Mouse (Mus musculus): ENCODE measurements around the gene Vmn1r114. TPM values are rescaled to one million over a fixed set of nuclear protein-coding genes. Genes with fewer than 3 reads are reported as not detected.
"Not testable (repeated sequence)": the region's sequence is repeated elsewhere in the genome, so short reads cannot be mapped to it uniquely, and the experiment has no call there.

The Vmn1r114 gene
- total RNA-seq (2021), result not detected in 2 replicates
- long read RNA-seq, experiment 1, result 0 reads
- long read RNA-seq, experiment 2, result 0 reads

DNA sequence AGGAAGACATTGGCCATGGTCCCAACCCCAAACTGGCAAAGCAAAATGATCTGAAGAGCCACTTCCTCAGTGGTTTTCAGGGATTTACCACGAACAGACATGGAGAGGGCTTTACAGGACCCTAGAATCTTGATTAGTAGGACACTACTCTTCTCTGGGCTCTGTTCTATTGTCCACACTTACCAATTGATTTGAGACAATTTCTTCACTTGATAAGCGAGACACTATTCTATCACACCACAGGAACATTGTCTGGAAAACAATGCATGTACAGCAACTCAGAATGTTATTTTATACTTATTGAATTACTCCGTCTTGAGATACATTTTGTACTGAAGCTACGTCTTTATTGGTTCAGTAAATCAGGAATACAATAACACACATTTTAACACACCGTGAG, at the start of gene Vmn1r114:
Gene Vmn1r114, minus strand, starts transcription at position 101 of the 400 bp plus-strand sequence.
- DNase-seq, result not testable (repeated sequence)

- DNase-seq, result not testable (repeated sequence)
Measured at GRCm38 (mm10) chr7:20844885-20845284, 32.9 kb upstream of the Vmn1r114 start, which contains the start of gene Vmn1r115. Gene Vmn1r115 (minus strand): TSS chr7:20844985.

GRCm38 (mm10) chr7:20786985-20787384, 25.0 kb downstream of the Vmn1r114 start, which contains the start of gene Vmn1r113:
Gene Vmn1r113 (plus strand): TSS chr7:20787285.
- DNase-seq, result not testable (repeated sequence)

GRCm38 (mm10) chr7:20770885-20771284, 41.1 kb downstream of the Vmn1r114 start, which contains the start of gene Vmn1r112:
Gene Vmn1r112 (plus strand): TSS chr7:20771185.
- not testable (repeated sequence) for DNase-seq

Other genes with a start within 250 kb of the Vmn1r114 start
- gene Gm4141, start 235.9 kb downstream of the Vmn1r114 start, total RNA-seq (2021), result not detected in 2 replicates
- gene Gm4513, start 213.2 kb downstream of the Vmn1r114 start, total RNA-seq (2021), result not detected in 2 replicates
- not detected in 2 replicates for gene Vmn1r107, start 143.3 kb downstream of the Vmn1r114 start, total RNA-seq (2021)
- not detected in 2 replicates for gene Vmn1r111, start 109.0 kb downstream of the Vmn1r114 start, total RNA-seq (2021)
- gene Gm10668, start 81.6 kb downstream of the Vmn1r114 start, total RNA-seq (2021), result not detected in 2 replicates
- gene Vmn1r112, start 41.0 kb downstream of the Vmn1r114 start, total RNA-seq (2021), result not detected in 2 replicates
- not detected in 2 replicates for gene Vmn1r113, start 24.9 kb downstream of the Vmn1r114 start, total RNA-seq (2021)
- not detected in 2 replicates for gene Vmn1r115, start 32.8 kb upstream of the Vmn1r114 start, total RNA-seq (2021)
- gene Vmn1r116, start 60.1 kb upstream of the Vmn1r114 start, total RNA-seq (2021), result not detected in 2 replicates
- not detected in 2 replicates for gene Vmn1r117, start 71.9 kb upstream of the Vmn1r114 start, total RNA-seq (2021)
- not detected in 2 replicates for gene Vmn1r118, start 100.2 kb upstream of the Vmn1r114 start, total RNA-seq (2021)
- gene Vmn1r119, start 200.3 kb upstream of the Vmn1r114 start, total RNA-seq (2021), result not detected in 2 replicates
- not detected in 2 replicates for gene Vmn1r120, start 241.6 kb upstream of the Vmn1r114 start, total RNA-seq (2021)

All from adrenal gland, postnatal 14 days (tissue).